8 mouse cellular contexts compared by ENCODE assay signal in the genomic region with DNA sequence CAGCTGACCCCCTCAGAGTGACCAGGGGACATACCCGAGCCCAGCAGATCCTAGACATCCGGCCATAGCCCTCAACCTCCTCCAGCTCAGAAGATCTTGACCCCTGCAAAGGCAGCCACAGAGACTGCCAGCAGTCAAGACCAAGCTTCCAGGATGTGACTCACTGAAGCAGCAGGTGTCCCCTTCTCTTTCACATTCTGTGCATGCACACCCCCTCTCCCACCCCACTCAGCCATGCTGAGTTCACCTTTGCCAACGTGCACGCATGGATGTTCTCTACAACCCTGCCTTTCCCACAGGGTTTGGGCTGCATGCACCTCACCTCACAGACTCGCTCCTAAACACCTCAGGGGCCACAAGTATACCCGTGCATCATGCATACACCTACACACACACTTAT. TPM values are rescaled to one million over a fixed set of nuclear protein-coding genes. Genes with fewer than 3 reads are reported as not detected.
DNase-seq lines count a peak whose midpoint lies in the region; ATAC-seq and TF ChIP-seq lines count a peak whose summit lies in the region.

No protein-coding gene starts in this region.

- no peaks in the 10 kb centered on the region for H3K9me3 ChIP-seq in embryonic facial prominence, embryonic 14.5 days (ENCODE audit: control insufficient read depth, low read length)
- no peaks in the 10 kb centered on the region for H3K9me3 ChIP-seq in midbrain, embryonic 14.5 days (ENCODE audit: control insufficient read depth, low read length)

- peak; percentile 17 for ATAC-seq in CD4-positive, CD25-positive, alpha-beta regulatory T cell, adult 4 months
- no peak for ATAC-seq in embryonic facial prominence, embryonic 14.5 days (ENCODE audit: low read depth)
- no peak for ATAC-seq in midbrain, embryonic 14.5 days (ENCODE audit: low FRiP score, low TSS enrichment)

- DNase-seq in kidney, adult 2 months: no peak
- DNase-seq in kidney, adult 9 months: no peak
- DNase-seq in embryonic facial prominence, embryonic 14.5 days (ENCODE audit: low spot score): no peak
- DNase-seq in adrenal gland, adult (ENCODE audit: inconsistent age in 2 of 2, low spot score in 1 of 2): no peak
- DNase-seq in left cerebral cortex, adult 8-10 months (ENCODE audit: low spot score in 2 of 2): no peak
- DNase-seq in midbrain, embryonic 14.5 days: no peak

- peak overlapping the region; percentile 98 for H3K27ac ChIP-seq in kidney, adult 2 months (ENCODE audit: insufficient read depth, low read depth, low read length)
- no peak overlapping the region for H3K27ac ChIP-seq in embryonic facial prominence, embryonic 14.5 days (replicated peaks; ENCODE audit: low read depth, low read length)
- H3K27ac ChIP-seq in small intestine, adult 2 months (ENCODE audit: insufficient read depth, low read depth, low read length): peak overlapping the region; percentile 63
- no peak overlapping the region for H3K27ac ChIP-seq in midbrain, embryonic 14.5 days (replicated peaks; ENCODE audit: low read depth, low read length)

- TF ChIP-seq POLR2A in kidney, adult 2 months (IDR thresholded peaks at IDR 0.05; ENCODE audit: low read depth, low read length): no peak
- no peak for TF ChIP-seq POLR2A in small intestine, adult 2 months (IDR thresholded peaks at IDR 0.05; ENCODE audit: low read depth, low read length)

- H3K36me3 ChIP-seq in kidney, adult 2 months (ENCODE audit: control insufficient read depth, insufficient read depth, low read length): no peaks in the 10 kb centered on the region; the same call in 1 of the 2 replicates
- no peaks in the 10 kb centered on the region for H3K36me3 ChIP-seq in embryonic facial prominence, embryonic 14.5 days (ENCODE audit: control insufficient read depth, insufficient read depth, low read length)
- peaks cover 6% of the 10 kb centered on the region for H3K36me3 ChIP-seq in small intestine, adult 2 months (ENCODE audit: control insufficient read depth, insufficient read depth, low read length)
- no peaks in the 10 kb centered on the region for H3K36me3 ChIP-seq in midbrain, embryonic 14.5 days (ENCODE audit: control insufficient read depth, insufficient read depth, low read length)

- TF ChIP-seq CTCF in kidney, adult 2 months (conservative IDR thresholded peaks at IDR 0.05; ENCODE audit: insufficient read depth, insufficient read length, low read depth, low read length): no peak
- no peak for TF ChIP-seq CTCF in small intestine, adult 2 months (IDR thresholded peaks at IDR 0.05; ENCODE audit: extremely low read depth, insufficient read length, insufficient replicate concordance, low read depth, low read length)

- peak overlapping the region; percentile 39 for H3K4me3 ChIP-seq in kidney, adult 2 months (ENCODE audit: insufficient read depth, low read depth, low read length)
- H3K4me3 ChIP-seq in embryonic facial prominence, embryonic 14.5 days (ENCODE audit: low read depth, low read length): no peak overlapping the region
- peak overlapping the region; percentile 51 for H3K4me3 ChIP-seq in small intestine, adult 2 months (ENCODE audit: low read depth, low read length)
- H3K4me3 ChIP-seq in midbrain, embryonic 14.5 days (replicated peaks; ENCODE audit: low read depth, low read length): no peak overlapping the region

- H3K4me2 ChIP-seq in embryonic facial prominence, embryonic 14.5 days (ENCODE audit: low read depth, low read length): 0 out of 2 replicates have a peak overlapping the region, but pooled peaks have one; percentile 0
- H3K4me2 ChIP-seq in midbrain, embryonic 14.5 days (ENCODE audit: low read length): no peak overlapping the region

- H3K4me1 ChIP-seq in kidney, adult 2 months (ENCODE audit: control insufficient read depth, insufficient read depth, low read length): peaks cover 36% of the 10 kb centered on the region
- 0 out of 2 replicates have a peak, but pooled peaks cover 4% of the 10 kb centered on the region for H3K4me1 ChIP-seq in embryonic facial prominence, embryonic 14.5 days (ENCODE audit: control insufficient read depth, insufficient read depth, low read length)
- peaks cover 10% of the 10 kb centered on the region for H3K4me1 ChIP-seq in small intestine, adult 2 months (ENCODE audit: control insufficient read depth, insufficient read depth, insufficient read length, low read length)
- 0 out of 2 replicates have a peak, but pooled peaks cover 5% of the 10 kb centered on the region for H3K4me1 ChIP-seq in midbrain, embryonic 14.5 days (ENCODE audit: control insufficient read depth, insufficient read depth, low read length)

- H3K9ac ChIP-seq in embryonic facial prominence, embryonic 14.5 days (ENCODE audit: low read depth, low read length): no peak overlapping the region
- H3K9ac ChIP-seq in midbrain, embryonic 14.5 days (replicated peaks; ENCODE audit: low read length): no peak overlapping the region

- no peaks in the 10 kb centered on the region for H3K27me3 ChIP-seq in kidney, adult 2 months (replicated peaks; ENCODE audit: control insufficient read depth, insufficient read depth, low read length)
- H3K27me3 ChIP-seq in embryonic facial prominence, embryonic 14.5 days (replicated peaks; ENCODE audit: control insufficient read depth, insufficient read depth, low read length): peaks cover 33% of the 10 kb centered on the region
- no peaks in the 10 kb centered on the region for H3K27me3 ChIP-seq in small intestine, adult 2 months (ENCODE audit: control insufficient read depth, insufficient read depth, low read length)
- peaks cover 27% of the 10 kb centered on the region for H3K27me3 ChIP-seq in midbrain, embryonic 14.5 days (ENCODE audit: control insufficient read depth, insufficient read depth, low read length)

- WGBS in kidney, adult 2 months: 44% methylated on average over 6 of the region's 6 CpGs
- 84% methylated on average over 6 of the region's 6 CpGs for WGBS in embryonic facial prominence, embryonic 14.5 days
- whole genome bisulfite sequencing in small intestine, adult 2 months: 85% methylated on average over 6 of the region's 6 CpGs
- 82% methylated on average over 6 of the region's 6 CpGs for WGBS in midbrain, embryonic 14.5 days

RNA-seq across cellular contexts. Expression of a gene that starts 4.4 kb away (rescaled TPM):
- polyA plus RNA-seq in kidney, adult 2 months (2012; rRNA removed): 102 and 110 TPM in 2 replicates
- polyA plus RNA-seq in CD4-positive, CD25-positive, alpha-beta regulatory T cell, adult 4 months (2017; shearing (Covaris generic)): 100 to 1,000 TPM; 202 to 308 TPM
- polyA plus RNA-seq in embryonic facial prominence, embryonic 14.5 days (2014; fragmentation: Nextera tagmentation; extraction: Ambion mirVana): 4.0 and 4.4 TPM in 2 replicates
- 19.8 and 38.3 TPM in 2 replicates for polyA plus RNA-seq in small intestine, adult 2 months (2012; rRNA removed)
- total RNA-seq in left cerebral cortex, adult 8-10 months (2022): 1 to 10 TPM; 2.3 to 2.6 (median 2.5) TPM
- polyA plus RNA-seq in midbrain, embryonic 14.5 days (2014; fragmentation: Nextera tagmentation; extraction: Ambion mirVana): 1.2 and 2.1 TPM in 2 replicates

RNA-seq across cellular contexts. Expression of a gene that starts 18.0 kb away (rescaled TPM):
- 17.0 and 19.8 TPM in 2 replicates for polyA plus RNA-seq in kidney, adult 2 months (2012; rRNA removed)
- polyA plus RNA-seq in CD4-positive, CD25-positive, alpha-beta regulatory T cell, adult 4 months (2017; shearing (Covaris generic)): 100 to 1,000 TPM; 293 to 427 TPM
- polyA plus RNA-seq in embryonic facial prominence, embryonic 14.5 days (2014; fragmentation: Nextera tagmentation; extraction: Ambion mirVana): 30.0 and 33.5 TPM in 2 replicates
- 87.5 and 236 TPM in 2 replicates for polyA plus RNA-seq in small intestine, adult 2 months (2012; rRNA removed)
- under 1 TPM in 1 of 4 experiments, not detected in 3; 0.57 TPM for total RNA-seq in left cerebral cortex, adult 8-10 months (2022)
- polyA plus RNA-seq in midbrain, embryonic 14.5 days (2014; fragmentation: Nextera tagmentation; extraction: Ambion mirVana): not detected in 2 replicates

RNA-seq across cellular contexts. Expression of a gene that starts 21.6 kb away (rescaled TPM):
- polyA plus RNA-seq in kidney, adult 2 months (2012; rRNA removed): 5.4 and 7.3 TPM in 2 replicates
- polyA plus RNA-seq in CD4-positive, CD25-positive, alpha-beta regulatory T cell, adult 4 months (2017; shearing (Covaris generic)): not detected
- 3.7 and 5.0 TPM in 2 replicates for polyA plus RNA-seq in embryonic facial prominence, embryonic 14.5 days (2014; fragmentation: Nextera tagmentation; extraction: Ambion mirVana)
- 38.2 and 74.3 TPM in 2 replicates for polyA plus RNA-seq in small intestine, adult 2 months (2012; rRNA removed)
- not detected for total RNA-seq in left cerebral cortex, adult 8-10 months (2022)
- polyA plus RNA-seq in midbrain, embryonic 14.5 days (2014; fragmentation: Nextera tagmentation; extraction: Ambion mirVana): 0.14 and 0.18 TPM in 2 replicates

RNA-seq across cellular contexts. Expression of a gene that starts 26.2 kb away (rescaled TPM):
- polyA plus RNA-seq in kidney, adult 2 months (2012; rRNA removed): 65.1 and 71.5 TPM in 2 replicates
- polyA plus RNA-seq in CD4-positive, CD25-positive, alpha-beta regulatory T cell, adult 4 months (2017; shearing (Covaris generic)): 10 to 100 TPM in 1 of 2 experiments, 1 to 10 TPM in 1; 6.7 to 10.1 TPM
- polyA plus RNA-seq in embryonic facial prominence, embryonic 14.5 days (2014; fragmentation: Nextera tagmentation; extraction: Ambion mirVana): 64.5 and 74.8 TPM in 2 replicates
- 17.5 and 26.3 TPM in 2 replicates for polyA plus RNA-seq in small intestine, adult 2 months (2012; rRNA removed)
- total RNA-seq in left cerebral cortex, adult 8-10 months (2022): 10 to 100 TPM; 48.4 to 57.7 (median 52.3) TPM
- 69.4 and 77.6 TPM in 2 replicates for polyA plus RNA-seq in midbrain, embryonic 14.5 days (2014; fragmentation: Nextera tagmentation; extraction: Ambion mirVana)

RNA-seq across cellular contexts. Expression of a gene that starts 35.1 kb away (rescaled TPM):
- polyA plus RNA-seq in kidney, adult 2 months (2012; rRNA removed): 0.16 and 0.44 TPM in 2 replicates
- polyA plus RNA-seq in CD4-positive, CD25-positive, alpha-beta regulatory T cell, adult 4 months (2017; shearing (Covaris generic)): 1 to 10 TPM; 6.6 to 7.8 TPM
- polyA plus RNA-seq in embryonic facial prominence, embryonic 14.5 days (2014; fragmentation: Nextera tagmentation; extraction: Ambion mirVana): 6.6 and 10.3 TPM in 2 replicates
- 5.4 and 15.8 TPM in 2 replicates for polyA plus RNA-seq in small intestine, adult 2 months (2012; rRNA removed)
- total RNA-seq in left cerebral cortex, adult 8-10 months (2022): 10 to 100 TPM; 64.5 to 81.0 (median 79.2) TPM
- polyA plus RNA-seq in midbrain, embryonic 14.5 days (2014; fragmentation: Nextera tagmentation; extraction: Ambion mirVana): 44.1 and 56.0 TPM in 2 replicates

Comparison
In these comparisons a context has a peak if more than half of its experiments do, and no peak if none do; other contexts are left out.
1. H3K27ac ChIP-seq: peak in kidney, adult 2 months (single experiment) and small intestine, adult 2 months (single experiment); none in embryonic facial prominence, embryonic 14.5 days (single experiment) and midbrain, embryonic 14.5 days (single experiment).
2. H3K4me3 ChIP-seq: peak in kidney, adult 2 months (single experiment) and small intestine, adult 2 months (single experiment); none in embryonic facial prominence, embryonic 14.5 days (single experiment) and midbrain, embryonic 14.5 days (single experiment).
3. RNA of a gene that starts 18.0 kb away (polyA plus RNA-seq): 293 to 427 TPM in CD4-positive, CD25-positive, alpha-beta regulatory T cell, adult 4 months, 87.5 to 236 TPM in small intestine, adult 2 months, 30.0 to 33.5 TPM in embryonic facial prominence, embryonic 14.5 days and 17.0 to 19.8 TPM in kidney, adult 2 months; not detected in midbrain, embryonic 14.5 days; every median in the first group is over 10 times any median in the second.